8 mouse cellular contexts compared by ENCODE assay signal in genomic region chr10:63377468-63377867, GRCm38 (mm10). TPM values are rescaled to one million over a fixed set of nuclear protein-coding genes. Genes with fewer than 3 reads are reported as not detected.
DNase-seq lines count a peak whose midpoint lies in the region.

No protein-coding gene starts in this region.

- DNase-seq in CD4-positive, CD25-positive, alpha-beta regulatory T cell, adult 2 months (ENCODE audit: low read depth, low spot score), result peak; percentile 82
- peak; percentile 90 for DNase-seq in NIH3T3 (ENCODE audit: low read depth)
- DNase-seq in cerebellum, postnatal 10 days, result peak; percentile 71 to 81
- peak; percentile 19 for DNase-seq in gastrocnemius, postnatal 14 days
- DNase-seq in layer of hippocampus, adult 18-20 months (ENCODE audit: low spot score in 2 of 2), result peak; percentile 15 to 74
- peak; percentile 71 for DNase-seq in lung, postnatal 14 days
- DNase-seq in retina, embryonic 14.5 days (ENCODE audit: low spot score), result peak; percentile 88
- peak; percentile 22 for DNase-seq in urinary bladder, postnatal 25 days (ENCODE audit: low spot score)

- intact Hi-C loops in gastrocnemius, postnatal 14 days (cut with DNase I; ENCODE audit: low total_unique reads), result loop anchor here (5.0 to 10.0 kb wide), 3 partner anchors 35 to 223 kb away; no protein-coding TSS in a partner anchor

RNA-seq across cellular contexts. Expression of gene Sirt1, which starts 4.0 kb away (rescaled TPM):
- 1 to 10 TPM; 6.1 to 7.8 TPM for total RNA-seq in gastrocnemius, postnatal 14 days (2021)
- total RNA-seq in layer of hippocampus, adult 18-20 months (2021), result 10 to 100 TPM; 12.7 to 15.3 TPM

RNA-seq across cellular contexts. Expression of gene Dnajc12, which starts 4.8 kb away (rescaled TPM):
- 10 to 100 TPM in 1 of 2 experiments, 1 to 10 TPM in 1; 9.9 to 11.5 TPM for total RNA-seq in gastrocnemius, postnatal 14 days (2021)
- total RNA-seq in layer of hippocampus, adult 18-20 months (2021), result 10 to 100 TPM; 20.8 to 23.4 TPM

RNA-seq across cellular contexts. Expression of gene Gm7075, which starts 44.1 kb away (rescaled TPM):
- total RNA-seq in gastrocnemius, postnatal 14 days (2021), result not detected
- not detected for total RNA-seq in layer of hippocampus, adult 18-20 months (2021)

RNA-seq across cellular contexts. Expression of gene Ctnna3, which starts 52.4 kb away (rescaled TPM):
- total RNA-seq in gastrocnemius, postnatal 14 days (2021), result 10 to 100 TPM; 19.1 to 20.2 TPM
- total RNA-seq in layer of hippocampus, adult 18-20 months (2021), result 1 to 10 TPM; 1.4 to 2.6 TPM

Comparison
In these comparisons a context has a peak if more than half of its experiments do, and no peak if none do; other contexts are left out.
1. Peak in every context shown above with its lines: DNase-seq.
2. DNase-seq: peak in every context shown above with its lines; median percentile 90 in NIH3T3; 88 in retina, embryonic 14.5 days; 82 in CD4-positive, CD25-positive, alpha-beta regulatory T cell, adult 2 months; 76 in cerebellum, postnatal 10 days; 71 in lung, postnatal 14 days; 44 in layer of hippocampus, adult 18-20 months; 22 in urinary bladder, postnatal 25 days; 19 in gastrocnemius, postnatal 14 days.